Mouse (Mus musculus) naive thymus-derived CD4-positive, alpha-beta T cell, adult 2 months (primary cell): ENCODE results near the gene Ambra1.

Source experiments
- DNase-seq: peaks from one replicate; pipeline ENCODE4 v3.0.0-alpha.2; 2011; ENCODE audit warnings: low read depth

The Ambra1 gene

GRCm38 (mm10) chr2:91921790-91922570 lies 192.0 kb downstream of the Ambra1 start:
- DNase-seq: peak; percentile 71

- peak; percentile 52 for DNase-seq
Measured at GRCm38 (mm10) chr2:91922586-91923414, 192.9 kb downstream of the Ambra1 start.

GRCm38 (mm10) chr2:91923415-91924337 lies 193.7 kb downstream of the Ambra1 start:
- DNase-seq: peak; percentile 88

GRCm38 (mm10) chr2:91924726-91925125 lies 194.8 kb downstream of the Ambra1 start:
- no peak for DNase-seq

- DNase-seq: no peak
Measured at GRCm38 (mm10) chr2:91925442-91925841, 195.5 kb downstream of the Ambra1 start.

GRCm38 (mm10) chr2:91926949-91927348 lies 197.0 kb downstream of the Ambra1 start, which contains the start of gene Chrm4:
Chrm4 (plus strand) TSS chr2:91927249.
- DNase-seq: no peak

- peak; percentile 88 for DNase-seq
Measured at GRCm38 (mm10) chr2:91927826-91928533, 198.0 kb downstream of the Ambra1 start.

GRCm38 (mm10) chr2:91928534-91929350 lies 198.8 kb downstream of the Ambra1 start:
- DNase-seq: no peak

GRCm38 (mm10) chr2:91929455-91929854 lies 199.5 kb downstream of the Ambra1 start:
- no peak for DNase-seq

- DNase-seq: peak; percentile 68
Measured at GRCm38 (mm10) chr2:91929936-91930335, 200.0 kb downstream of the Ambra1 start.

GRCm38 (mm10) chr2:91930761-91931291 lies 200.9 kb downstream of the Ambra1 start:
- DNase-seq: no peak

- peak; percentile 55 for DNase-seq
Measured at GRCm38 (mm10) chr2:91931328-91932159, 201.6 kb downstream of the Ambra1 start.

GRCm38 (mm10) chr2:91932160-91932711 lies 202.3 kb downstream of the Ambra1 start, which contains the start of gene Mdk:
Mdk (minus strand) TSS chr2:91932297.
- no peak for DNase-seq

- no peak for DNase-seq
Measured at GRCm38 (mm10) chr2:91932737-91933350, 202.9 kb downstream of the Ambra1 start.

- peak; percentile 26 for DNase-seq
Measured at GRCm38 (mm10) chr2:91933471-91933870, 203.5 kb downstream of the Ambra1 start.

GRCm38 (mm10) chr2:91934016-91934415 lies 204.1 kb downstream of the Ambra1 start:
- DNase-seq: peak; percentile 11

- peak; percentile 7 for DNase-seq
Measured at GRCm38 (mm10) chr2:91934826-91935525, 205.0 kb downstream of the Ambra1 start.

- DNase-seq: no peak
Measured at GRCm38 (mm10) chr2:91936154-91936553, 206.2 kb downstream of the Ambra1 start.
